Mouse (Mus musculus): ENCODE results near the gene Ighmbp2. TPM values are rescaled to one million over a fixed set of nuclear protein-coding genes. Genes with fewer than 3 reads are reported as not detected.

The Ighmbp2 gene
- 7.3 and 9.1 TPM in 2 replicates for polyA plus RNA-seq (2012; rRNA removed)

GRCm38 (mm10) chr19:3282572-3283467 is at the start of gene Ighmbp2, which contains the start of gene Mrpl21:
Ighmbp2 (minus strand) TSS chr19:3283017.
Mrpl21 (plus strand) TSS chr19:3282901.

GRCm38 (mm10) chr19:3322261-3322969 is 39.6 kb upstream of the Ighmbp2 start, which contains the start of gene Cpt1a:
Cpt1a (plus strand) TSS chr19:3322334.

Other genes starting within 250 kb of the Ighmbp2 start
- 81.4 and 130 TPM in 2 replicates for gene Mrpl21, start 116 bp downstream of the Ighmbp2 start, polyA plus RNA-seq (2012; rRNA removed)
- 7.5 and 11.6 TPM in 2 replicates for gene Cpt1a, start 39.3 kb upstream of the Ighmbp2 start, polyA plus RNA-seq (2012; rRNA removed)
- 0.24 and 0.35 TPM in 2 replicates for gene Tesmin, start 105.8 kb upstream of the Ighmbp2 start, polyA plus RNA-seq (2012; rRNA removed)
- gene Gal, start 131.5 kb upstream of the Ighmbp2 start, polyA plus RNA-seq (2012; rRNA removed): 1.8 and 2.0 TPM in 2 replicates

Measured in central nervous system, embryonic 11.5 days (tissue).